Mouse (Mus musculus) ES-Bruce4 (cell line): ENCODE results near the gene Dnmbp. TPM values are rescaled to one million over a fixed set of nuclear protein-coding genes. Genes with fewer than 3 reads are reported as not detected.

ENCODE experiments used
- H3K27ac ChIP-seq: 2 replicates; pipeline ENCODE4 v1.5.1; 2012; ENCODE audit warnings: low read length, inconsistent platforms; ENCODE audit not compliant: insufficient read depth
- H3K27me3 ChIP-seq: 2 replicates; pipeline ENCODE4 v1.6.1; 2012; ENCODE audit warnings: mild to moderate bottlenecking, low read length, inconsistent platforms; ENCODE audit not compliant: control insufficient read depth, poor library complexity, insufficient read depth, severe bottlenecking
- H3K36me3 ChIP-seq: 2 replicates; pipeline ENCODE4 v1.6.1; 2012; ENCODE audit warnings: inconsistent platforms, mild to moderate bottlenecking, low read length, moderate library complexity; ENCODE audit not compliant: control insufficient read depth, poor library complexity, insufficient read depth, severe bottlenecking
- H3K4me1 ChIP-seq: one replicate; pipeline ENCODE4 v1.8.1; 2011; ENCODE audit warnings: low read length; ENCODE audit not compliant: control insufficient read depth, insufficient read depth
- H3K4me3 ChIP-seq: 2 replicates; pipeline ENCODE4 v1.5.1; 2011; ENCODE audit warnings: low read depth, mild to moderate bottlenecking, low read length
- H3K9ac ChIP-seq: 2 replicates; pipeline ENCODE4 v1.6.1; 2012; ENCODE audit warnings: low read depth, mild to moderate bottlenecking, inconsistent platforms; ENCODE audit not compliant: poor library complexity, severe bottlenecking
- H3K9me3 ChIP-seq: replicated peaks from 2 replicates; pipeline ENCODE4 v1.6.1; 2012; ENCODE audit warnings: mild to moderate bottlenecking, low read length, inconsistent platforms; ENCODE audit not compliant: control insufficient read depth, poor library complexity, insufficient read depth, severe bottlenecking
- CTCF ChIP-seq: IDR thresholded peaks from one replicate; pipeline ENCODE4 v1.8.1; 2011; ENCODE audit warnings: low read depth, low read length
- EP300 ChIP-seq: IDR thresholded peaks from 2 replicates; pipeline ENCODE4 v1.6.1; 2011; ENCODE audit warnings: low read depth, low read length; ENCODE audit not compliant: insufficient read depth
- POLR2A ChIP-seq: IDR thresholded peaks from one replicate; pipeline ENCODE4 v1.8.1; 2011; ENCODE audit warnings: low read length; ENCODE audit not compliant: insufficient read depth
- polyA plus RNA-seq: library from polyadenylated mRNA; stranded (reverse); fragments of >200 nt; gene quantifications from 2 replicates; pipeline ENCODE4 v1.2.4, GENCODE M21; 2011; ENCODE audit warnings: low read depth; ENCODE audit not compliant: missing spikeins, insufficient read depth, insufficient read length

The Dnmbp gene
- polyA plus RNA-seq, 1 experiment = 18.6 TPM

DNA sequence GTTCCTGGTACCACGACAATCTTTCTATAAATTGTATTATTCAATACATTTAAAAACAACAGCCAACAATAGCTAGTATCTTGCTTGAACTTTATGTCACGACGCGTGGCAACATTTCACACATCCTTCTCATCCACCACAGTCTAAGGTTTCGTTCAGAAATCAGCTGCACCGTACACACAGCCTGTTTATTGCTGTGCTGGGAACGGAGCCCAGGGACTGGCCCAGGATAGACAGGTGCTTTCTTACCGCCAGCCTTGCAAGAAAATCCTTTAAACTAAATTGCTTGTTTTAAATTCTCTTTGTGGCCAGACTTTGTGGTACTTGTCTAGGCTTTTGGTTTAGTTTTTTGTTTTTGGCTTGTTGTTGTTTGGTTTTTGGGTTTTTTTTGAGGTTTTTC, 62.6 kb downstream of the Dnmbp start:
- H3K4me3 ChIP-seq = no peak overlapping the region
- H3K9me3 ChIP-seq = no peaks in the 10 kb centered on the region
- H3K36me3 ChIP-seq = 0 out of 2 replicates have a peak, but pooled peaks cover 2% of the 10 kb centered on the region
- H3K9ac ChIP-seq = no peak overlapping the region
- no peaks in the 10 kb centered on the region for H3K27me3 ChIP-seq
- no peak overlapping the region for H3K27ac ChIP-seq
- peaks cover 4% of the 10 kb centered on the region for H3K4me1 ChIP-seq
- TF ChIP-seq EP300 = no peak
- no peak for TF ChIP-seq POLR2A
- TF ChIP-seq CTCF = no peak

- no peak overlapping the region for H3K27ac ChIP-seq
Measured at GRCm38 (mm10) chr19:43875996-43876395, 64.0 kb downstream of the Dnmbp start.

DNA sequence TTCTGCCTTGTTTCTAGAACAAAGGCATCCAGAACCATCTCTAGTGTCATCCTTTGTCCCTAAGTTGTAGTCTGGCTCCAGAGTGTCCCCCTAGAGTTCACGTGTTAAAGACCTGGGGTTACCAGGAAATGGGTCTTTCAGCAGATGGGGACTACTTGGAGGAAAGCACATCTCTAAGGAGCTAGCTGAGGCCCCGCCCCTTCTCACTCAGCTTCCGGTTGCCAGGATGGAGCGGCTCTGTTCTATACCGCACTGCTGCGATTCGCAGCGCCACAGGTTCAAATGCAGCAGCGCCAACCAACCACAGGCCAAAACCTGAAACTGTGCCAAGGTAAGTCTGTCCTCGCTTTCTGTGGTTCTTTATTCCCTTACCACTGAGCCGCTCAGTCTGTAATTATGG, 65.6 kb downstream of the Dnmbp start:
- Histone ChIP-seq H3K4me3 (peak overlapping the region; percentile 71), H3K27me3 (no peaks in the 10 kb centered on the region), H3K9me3 (no peaks in the 10 kb centered on the region), H3K27ac (0 out of 2 replicates have a peak overlapping the region, but pooled peaks have one; percentile 20), H3K4me1 (no peaks in the 10 kb centered on the region), H3K36me3 (peaks cover 9% of the 10 kb centered on the region), H3K9ac (peak overlapping the region; percentile 59)
- TF ChIP-seq CTCF (no peak), POLR2A (no peak), EP300 (no peak)

More at GRCm38 (mm10) chr19:43875996-43876395, 64.0 kb downstream of the Dnmbp start:
- Histone ChIP-seq H3K36me3 (0 out of 2 replicates have a peak, but pooled peaks cover 3% of the 10 kb centered on the region), H3K9me3 (no peaks in the 10 kb centered on the region), H3K27me3 (no peaks in the 10 kb centered on the region), H3K9ac (no peak overlapping the region), H3K4me3 (no peak overlapping the region), H3K4me1 (peaks cover 4% of the 10 kb centered on the region)
- TF ChIP-seq EP300 (no peak), CTCF (no peak), POLR2A (no peak)

DNA sequence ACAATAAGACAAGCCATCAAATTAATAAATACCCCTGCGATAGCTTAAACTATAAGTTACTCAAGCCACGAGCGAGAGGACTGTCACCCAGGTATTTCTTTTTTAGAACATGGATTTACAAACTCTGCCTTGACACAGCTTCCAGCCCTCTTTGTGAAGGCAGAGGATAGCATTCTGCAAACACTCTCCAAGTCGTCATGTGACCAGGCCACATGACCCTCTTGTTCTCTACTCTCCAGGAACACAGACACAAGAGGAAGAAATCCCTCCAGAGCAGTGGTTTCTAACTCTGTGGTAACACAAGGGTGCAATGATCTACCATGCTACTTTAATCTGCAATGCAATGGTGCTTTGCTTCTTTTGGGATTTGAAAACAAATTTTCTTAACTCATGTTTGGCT, 69.6 kb downstream of the Dnmbp start:
- no peaks in the 10 kb centered on the region for H3K9me3 ChIP-seq
- peaks cover 17% of the 10 kb centered on the region for H3K36me3 ChIP-seq
- H3K27ac ChIP-seq = no peak overlapping the region
- H3K27me3 ChIP-seq = no peaks in the 10 kb centered on the region
- no peak for TF ChIP-seq POLR2A
- TF ChIP-seq CTCF = no peak
- no peak for TF ChIP-seq EP300
- H3K4me1 ChIP-seq = no peaks in the 10 kb centered on the region
- H3K9ac ChIP-seq = no peak overlapping the region
- H3K4me3 ChIP-seq = no peak overlapping the region

- Histone ChIP-seq H3K9me3 (no peaks in the 10 kb centered on the region), H3K27me3 (no peaks in the 10 kb centered on the region), H3K9ac (no peak overlapping the region), H3K36me3 (peaks cover 17% of the 10 kb centered on the region), H3K4me3 (no peak overlapping the region), H3K27ac (no peak overlapping the region), H3K4me1 (no peaks in the 10 kb centered on the region)
- TF ChIP-seq POLR2A (no peak), CTCF (peak; percentile 16), EP300 (no peak)
Measured at GRCm38 (mm10) chr19:43857347-43857746, 82.6 kb downstream of the Dnmbp start.

- Histone ChIP-seq H3K9me3 (no peaks in the 10 kb centered on the region), H3K4me3 (no peak overlapping the region), H3K27ac (no peak overlapping the region), H3K4me1 (no peaks in the 10 kb centered on the region), H3K36me3 (peaks cover 15% of the 10 kb centered on the region; the same call in 1 of the 2 replicates), H3K9ac (no peak overlapping the region), H3K27me3 (no peaks in the 10 kb centered on the region)
- TF ChIP-seq EP300 (no peak), CTCF (peak; percentile 40)
Measured at GRCm38 (mm10) chr19:43852837-43853545, 87.0 kb downstream of the Dnmbp start.
